Mouse (Mus musculus): ENCODE results near the gene Zfand2a.

- TF ChIP-seq CTCF (IDR thresholded peaks at IDR 0.05): no peak
- TF ChIP-seq EP300 (IDR thresholded peaks at IDR 0.05): no peak
Measured at GRCm38 (mm10) chr5:139466801-139467200, 17.5 kb downstream of the Zfand2a start.

All from lung, postnatal 0 days (tissue).